Mouse (Mus musculus): ENCODE measurements at regions not wholly inside any gene's neighbourhood (a gene's known extent, or its start where the extent isn't known, plus 50 kb on each side); places are given as distances from the start of the nearest gene placed in this dataset.

- TF ChIP-seq EP300 (IDR thresholded peaks at IDR 0.05) (no peak), CTCF (IDR thresholded peaks at IDR 0.05) (no peak)
Measured at GRCm38 (mm10) chr13:53049176-53049575, 68.3 kb upstream of the Nfil3 start.
